Mouse (Mus musculus) CD4-positive helper T cell, adult 2 months (primary cell): Measurements from ENCODE around the gene Nin.

Experiments
- DNase-seq: peaks from one replicate; pipeline ENCODE4 v3.0.0-alpha.2; 2012; ENCODE audit warnings: low read depth, missing footprints, low spot score

Nin gene

GRCm38 (mm10) chr12:70119552-70119951 lies 6.0 kb upstream of the Nin start:
- no peak for DNase-seq

DNA sequence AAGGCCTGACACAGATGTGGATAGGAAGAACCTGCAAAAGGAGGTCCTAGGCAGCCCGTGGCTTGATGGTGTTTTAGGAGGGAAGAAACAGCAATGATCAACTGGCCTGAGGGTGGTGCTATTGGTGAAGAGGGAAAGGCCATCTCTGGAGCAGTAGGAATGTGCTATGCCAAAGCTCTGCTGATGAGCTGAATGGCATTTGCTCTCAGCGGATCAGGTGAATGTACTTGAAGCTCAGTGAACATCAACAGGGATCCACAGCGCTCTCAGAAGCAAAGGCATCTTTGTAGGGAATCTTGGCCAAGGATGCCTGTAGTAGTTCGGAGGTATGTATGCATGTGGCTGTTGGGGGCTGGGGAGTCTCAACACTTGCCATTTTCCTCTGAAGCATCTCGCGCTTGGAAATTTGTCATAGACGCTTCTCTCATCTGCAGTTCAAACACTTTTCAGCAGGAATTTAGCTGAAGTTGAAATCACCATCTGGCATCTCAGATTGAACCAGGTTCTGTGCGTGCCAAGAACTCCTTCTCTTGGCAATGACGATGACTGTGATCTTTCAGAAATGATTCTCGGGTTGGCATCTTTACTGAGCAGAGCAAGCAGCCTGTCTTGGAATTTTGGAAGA lies 5.3 kb upstream of the Nin start:
- DNase-seq, result no peak

DNA sequence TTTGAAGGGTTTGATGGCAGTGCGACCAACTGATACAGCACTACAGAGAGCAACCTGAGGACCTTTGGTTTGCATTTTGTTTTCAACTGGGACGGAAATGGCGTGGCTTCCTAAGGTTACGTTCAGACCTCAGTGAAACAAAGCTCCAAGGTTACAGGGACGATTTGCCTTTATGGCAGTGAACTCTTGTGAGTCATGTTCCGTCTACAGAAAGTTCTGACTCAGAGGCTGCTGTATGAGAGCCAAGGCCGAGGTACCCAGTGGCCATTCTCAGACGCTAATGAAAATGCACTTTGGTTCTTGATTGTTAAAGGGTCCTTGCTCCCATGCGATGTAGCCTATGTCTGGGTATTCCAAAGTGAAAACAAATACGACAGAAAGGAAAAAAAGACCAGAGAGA lies 3.6 kb upstream of the Nin start:
- DNase-seq, result no peak

GRCm38 (mm10) chr12:70112090-70112383 lies 1.5 kb downstream of the Nin start:
- DNase-seq, result no peak

GRCm38 (mm10) chr12:70111367-70112089 lies 2.0 kb downstream of the Nin start:
- peak; percentile 81 for DNase-seq

GRCm38 (mm10) chr12:70111117-70111366 lies 2.5 kb downstream of the Nin start:
- no peak for DNase-seq

DNA sequence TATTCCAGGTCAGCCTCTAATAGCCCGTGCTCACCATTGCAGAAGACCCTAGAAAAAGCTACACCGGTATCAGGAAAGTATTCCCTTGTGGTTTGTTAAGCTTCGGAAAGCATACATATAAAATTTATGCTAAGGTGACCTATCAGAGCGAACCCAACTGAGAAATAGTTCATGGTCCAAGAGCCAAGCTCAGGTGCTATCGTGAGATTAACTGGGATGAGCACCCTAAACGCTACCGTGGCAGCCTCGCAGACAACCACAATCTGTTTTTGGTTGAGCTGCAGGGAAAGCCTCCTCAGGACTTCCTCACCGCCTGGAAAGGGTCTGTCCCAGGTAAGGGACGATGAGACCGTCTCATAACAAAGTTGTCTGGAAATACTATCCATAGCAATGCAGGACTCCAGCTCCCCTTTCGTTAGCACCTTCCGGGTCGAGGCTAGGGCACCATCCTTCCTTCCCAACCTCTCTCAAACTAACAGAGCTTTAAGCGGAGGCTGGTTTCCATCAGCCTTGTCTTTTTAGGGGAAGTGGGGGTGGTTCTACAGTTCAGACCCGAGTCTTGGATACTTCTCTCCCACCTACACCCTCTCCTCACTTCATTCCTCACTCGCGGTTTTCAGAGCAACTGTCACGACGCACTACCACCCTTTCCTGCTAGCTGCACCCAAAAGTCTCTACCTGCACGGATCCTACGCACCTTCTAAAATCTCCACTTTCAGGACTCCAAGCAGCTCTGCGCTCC lies 3.0 kb downstream of the Nin start:
- peak; percentile 30 for DNase-seq

GRCm38 (mm10) chr12:70109921-70110320 lies 3.6 kb downstream of the Nin start:
- DNase-seq, result no peak

DNA sequence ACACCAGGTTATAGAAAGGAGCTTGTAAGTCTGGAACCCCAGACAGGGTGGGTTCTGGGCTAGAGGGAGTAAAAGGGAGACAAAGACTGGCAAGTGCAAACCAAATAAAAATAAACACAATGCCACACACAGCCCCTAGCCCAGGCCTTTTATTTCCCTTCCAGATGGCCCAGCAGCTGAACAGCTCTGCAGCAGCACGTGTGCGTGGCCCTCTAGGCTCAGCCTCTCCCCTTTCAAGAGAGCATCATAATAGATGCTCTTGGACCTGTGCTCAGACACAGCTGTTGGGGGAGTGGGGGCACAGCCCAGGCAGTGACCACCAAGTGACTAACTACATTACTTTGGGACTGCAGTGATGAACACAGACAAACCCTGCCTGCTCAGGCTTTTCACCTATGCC lies 5.4 kb downstream of the Nin start:
- DNase-seq, result no peak

DNA sequence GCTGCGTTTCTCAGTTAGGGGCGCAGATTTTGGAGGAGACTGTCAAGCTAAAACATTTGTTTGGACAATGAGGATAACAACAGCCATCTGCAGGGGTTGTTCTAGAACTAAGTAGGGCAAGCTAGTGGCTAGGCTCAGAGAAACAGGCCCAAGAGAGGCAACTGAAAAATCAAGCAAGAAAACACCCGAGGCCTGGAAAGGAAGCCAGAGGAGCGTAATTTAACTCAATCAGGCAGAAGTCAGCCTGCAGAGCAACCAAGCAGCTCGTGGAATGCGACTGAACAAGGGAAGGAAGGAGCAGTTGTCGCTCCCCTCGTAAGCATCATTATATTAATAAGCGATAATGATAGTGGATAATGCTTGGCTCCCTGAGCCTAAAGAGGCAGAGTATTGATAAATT lies 7.0 kb downstream of the Nin start:
- no peak for DNase-seq

GRCm38 (mm10) chr12:70105885-70106284 lies 7.6 kb downstream of the Nin start:
- no peak for DNase-seq

GRCm38 (mm10) chr12:70104776-70105420 lies 8.6 kb downstream of the Nin start:
- peak; percentile 57 for DNase-seq

GRCm38 (mm10) chr12:70104199-70104598 lies 9.3 kb downstream of the Nin start:
- DNase-seq, result no peak

- DNase-seq, result no peak
Observed at GRCm38 (mm10) chr12:70103257-70103656, 10.3 kb downstream of the Nin start.

- no peak for DNase-seq
Observed at GRCm38 (mm10) chr12:70102426-70102825, 11.1 kb downstream of the Nin start.

DNA sequence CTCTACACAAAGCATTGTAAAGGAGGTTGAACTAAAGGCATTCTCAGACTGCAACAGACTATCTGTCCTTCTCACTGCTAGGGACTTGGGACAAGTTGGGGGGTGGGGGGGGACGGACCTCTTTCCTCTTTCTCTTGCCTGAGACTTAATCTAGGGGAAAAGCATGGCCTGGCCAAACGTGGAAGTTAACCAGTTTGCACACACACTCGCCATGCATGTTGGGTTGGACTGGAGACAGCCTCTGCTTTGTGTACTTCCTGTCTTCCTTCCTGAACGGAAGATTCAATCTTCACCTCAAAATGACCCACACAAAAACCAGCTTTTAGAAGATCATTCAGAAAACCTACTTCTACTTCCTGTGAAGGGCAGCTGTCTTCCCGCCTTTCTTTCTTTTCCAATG lies 11.7 kb downstream of the Nin start:
- DNase-seq, result no peak

GRCm38 (mm10) chr12:70097901-70098300 lies 15.6 kb downstream of the Nin start:
- DNase-seq, result no peak

DNA sequence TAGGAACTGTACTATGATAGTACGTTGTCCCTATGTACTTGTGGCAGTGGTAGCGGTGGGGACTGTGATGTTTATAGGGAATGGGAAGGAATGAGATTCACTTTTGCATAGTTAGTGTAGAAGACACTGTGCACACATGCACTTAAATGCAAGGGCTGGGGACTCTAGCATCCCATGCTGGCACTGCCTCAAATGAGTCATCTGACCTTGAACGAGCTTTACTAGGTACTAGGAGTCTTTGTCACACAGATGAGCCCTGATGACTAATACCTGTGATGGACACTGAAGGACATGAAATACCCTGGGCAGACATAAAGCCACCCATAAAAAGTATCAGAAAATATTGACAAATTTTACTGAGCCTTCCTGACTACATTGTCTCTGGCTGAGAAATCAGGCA lies 16.2 kb downstream of the Nin start:
- no peak for DNase-seq

GRCm38 (mm10) chr12:70093266-70093893 lies 20.1 kb downstream of the Nin start:
- no peak for DNase-seq

DNA sequence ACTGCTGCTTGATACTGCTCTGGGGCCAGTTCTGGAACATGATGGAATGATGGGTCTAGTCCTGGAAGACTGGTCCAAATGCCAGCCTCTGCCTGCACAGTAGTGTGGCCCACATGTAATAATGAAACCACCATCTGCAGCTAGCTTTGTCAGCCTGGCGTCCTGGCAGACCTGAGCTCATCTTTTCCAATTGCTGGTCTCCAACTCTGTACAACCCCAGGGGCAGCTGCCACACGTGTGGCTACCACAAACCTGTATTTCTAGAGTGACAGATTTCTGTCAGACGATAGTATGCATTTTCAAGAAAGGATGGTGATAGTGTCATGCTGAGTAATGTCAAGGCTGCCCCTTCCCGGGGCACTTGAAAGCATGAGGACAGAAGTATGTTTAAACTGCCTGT lies 25.2 kb downstream of the Nin start:
- no peak for DNase-seq

GRCm38 (mm10) chr12:70085351-70085750 lies 28.2 kb downstream of the Nin start:
- DNase-seq, result no peak

GRCm38 (mm10) chr12:70084198-70084597 lies 29.3 kb downstream of the Nin start:
- no peak for DNase-seq
